Mouse (Mus musculus) thymus, adult 2 months (tissue): ENCODE results near the gene Rhebl1.

Experiments
- CTCF ChIP-seq: fragments of 200-500 bp; IDR thresholded peaks from 2 replicates; pipeline ENCODE4 v1.5.1; 2012; ENCODE audit warnings: mild to moderate bottlenecking, control low read depth, low read length, moderate library complexity, borderline replicate concordance; ENCODE audit not compliant: control insufficient read depth, poor library complexity, insufficient read depth; ENCODE audit errors: extremely low read depth
- POLR2A ChIP-seq: fragments of 200-500 bp; IDR thresholded peaks from 2 replicates; pipeline ENCODE4 v1.6.1; 2012; ENCODE audit warnings: mild to moderate bottlenecking, low read length, control low read depth, moderate library complexity; ENCODE audit not compliant: control insufficient read depth, poor library complexity, insufficient read depth; ENCODE audit errors: extremely low read depth

GRCm38 (mm10) chr15:98924682-98925081 is 30.3 kb upstream of the Rhebl1 start:
- no peak for TF ChIP-seq CTCF
- no peak for TF ChIP-seq POLR2A
